Comparison of ENCODE assay signal across 9 mouse cellular contexts in the genomic region with DNA sequence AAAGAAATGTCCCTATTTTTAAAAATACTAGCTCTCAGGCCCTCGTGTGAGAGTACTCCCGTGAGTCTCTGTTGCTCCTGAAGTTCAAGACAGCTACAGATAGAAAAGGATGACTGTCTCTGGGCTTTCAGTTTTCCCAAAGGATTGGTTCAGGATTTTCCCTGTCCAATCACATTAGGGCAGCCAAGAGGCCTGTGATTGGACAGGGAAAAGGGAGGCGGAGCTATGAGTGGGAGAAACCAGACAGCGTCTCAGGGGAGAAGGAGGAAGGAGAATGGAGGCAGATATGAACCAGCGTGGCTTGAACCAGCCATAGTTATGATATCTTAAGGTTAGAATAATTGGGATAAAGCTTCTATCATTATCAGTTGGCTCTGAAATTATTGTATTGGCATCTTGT.
"Had no signal": no experiment of that assay in that cellular context is flagged by ENCODE, and none has a peak within 500 bp of the region (broad histone marks: within the 10 kb centered on the region; RNA-seq: fewer than 3 reads in every experiment).

No protein-coding gene starts in this region.

- DNase-seq: kidney, adult 2 months; kidney, postnatal 36 days; layer of hippocampus, adult 9-11 months; lung, adult 18-20 months; lung, postnatal 36 days; midbrain, embryonic 14.5 days; right cerebral cortex, postnatal 14 days; thymus, adult 18-20 months; thymus, postnatal 14 days had no signal
